Mouse (Mus musculus) liver, postnatal 0 days (tissue): ENCODE results near the gene Zbtb37. TPM values are rescaled to one million over a fixed set of nuclear protein-coding genes. Genes with fewer than 3 reads are reported as not detected.
A peak's percentile ranks its signal among the peaks of the same experiment; 100 is the strongest.

Experiments used
- ATAC-seq: fragments of 200-750 bp; cut with Nextera tagmentation; 2 replicates; pipeline ENCODE4 v1.8.0; 2017; ENCODE audit warnings: mild to moderate bottlenecking, moderate library complexity
- DNase-seq: peaks from one replicate; pipeline ENCODE4 v3.0.0-alpha.2; 2016
- H3K27ac ChIP-seq: fragments of 300-500 bp; sonication (generic); 2 replicates; pipeline ENCODE4 v1.5.1; 2014; ENCODE audit warnings: antibody characterized with exemption, moderate library complexity, mild to moderate bottlenecking, low read depth
- H3K27me3 ChIP-seq: fragments of 300-500 bp; sonication (generic); 2 replicates; pipeline ENCODE4 v1.6.1; 2014; ENCODE audit warnings: low read length, control low read depth, mixed read lengths; ENCODE audit not compliant: insufficient read depth
- H3K36me3 ChIP-seq: fragments of 300-500 bp; sonication (generic); replicated peaks from 2 replicates; pipeline ENCODE4 v1.6.1; 2014; ENCODE audit warnings: mild to moderate bottlenecking, control low read depth, low read length, moderate library complexity, mixed read lengths; ENCODE audit not compliant: insufficient read depth
- H3K4me1 ChIP-seq: fragments of 300-500 bp; sonication (generic); 2 replicates; pipeline ENCODE4 v1.6.1; 2014; ENCODE audit warnings: antibody characterized with exemption, mild to moderate bottlenecking, control low read depth; ENCODE audit not compliant: insufficient read depth
- H3K4me2 ChIP-seq: fragments of 300-500 bp; sonication (generic); 2 replicates; pipeline ENCODE4 v1.6.1; 2014; ENCODE audit warnings: low read depth, mild to moderate bottlenecking, low read length, moderate library complexity, mixed read lengths
- H3K4me3 ChIP-seq: fragments of 300-500 bp; sonication (generic); 2 replicates; pipeline ENCODE4 v1.5.1; 2014; ENCODE audit warnings: low read depth, low read length
- H3K9ac ChIP-seq: fragments of 300-500 bp; sonication (generic); replicated peaks from 2 replicates; pipeline ENCODE4 v1.6.1; 2014; ENCODE audit warnings: mild to moderate bottlenecking, moderate library complexity
- H3K9me3 ChIP-seq: fragments of 300-500 bp; sonication (generic); 2 replicates; pipeline ENCODE4 v1.6.1; 2016; ENCODE audit warnings: mild to moderate bottlenecking, control low read depth, low read length, mixed read lengths
- CTCF ChIP-seq: sonication (generic); IDR thresholded peaks from 2 replicates; pipeline ENCODE4 v1.5.1; 2016; ENCODE audit warnings: antibody characterized with exemption, low read depth
- EP300 ChIP-seq: IDR thresholded peaks from 2 replicates; pipeline ENCODE4 v1.6.1; 2016; ENCODE audit warnings: antibody characterized with exemption, low read depth, mild to moderate bottlenecking
- WGBS: fragments of 180-500 bp; shearing (Covaris S2); extraction: QIAGEN DNeasy Blood & Tissue Kit; methylation state at CpG from one replicate; pipeline ENCODE4 v1.1.7; 2014; ENCODE audit not compliant: insufficient replicate concordance; 5-methylcytosine and 5-hydroxymethylcytosine counted together
- polyA plus RNA-seq: library from polyadenylated mRNA; unstranded; fragments of >200 nt; fragmentation: Nextera tagmentation; extraction: Ambion mirVana; gene quantifications from 2 replicates; pipeline ENCODE4 v1.2.1, GENCODE M21; 2015

Zbtb37 gene
- polyA plus RNA-seq, 1 experiment from 2014 or later: 2.3 TPM

DNA sequence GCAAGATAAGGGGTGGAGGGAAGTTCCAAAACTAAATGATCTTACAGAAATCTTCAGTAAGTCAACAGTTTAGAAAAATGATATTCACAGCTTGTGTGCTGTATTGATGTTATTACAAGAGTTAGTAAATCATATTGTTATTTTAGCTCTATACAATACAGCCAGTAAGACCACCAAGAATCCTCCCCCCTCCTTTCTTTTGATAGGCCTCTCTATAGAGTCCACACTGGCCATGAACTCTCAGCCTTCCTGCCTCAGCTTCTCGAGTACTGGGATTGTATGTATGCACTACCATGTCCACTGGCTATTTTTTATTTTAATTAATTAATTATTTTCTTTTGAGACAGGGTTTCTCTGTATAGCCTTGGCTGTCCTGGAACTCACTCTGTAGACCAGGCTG, 28.7 kb upstream of the Zbtb37 start:
- Histone ChIP-seq H3K36me3 (peaks cover 5% of the 10 kb centered on the region), H3K4me2 (no peak overlapping the region), H3K27ac (no peak overlapping the region), H3K9me3 (no peaks in the 10 kb centered on the region), H3K4me1 (no peaks in the 10 kb centered on the region), H3K9ac (no peak overlapping the region), H3K4me3 (no peak overlapping the region), H3K27me3 (no peaks in the 10 kb centered on the region)
- DNase-seq (no peak), ATAC-seq (no peak)
- no peak for TF ChIP-seq EP300
- no peak for TF ChIP-seq CTCF
- 63% methylated on average over 1 of the region's 1 CpGs for WGBS

- no peak for ATAC-seq
- Histone ChIP-seq H3K27me3 (no peaks in the 10 kb centered on the region), H3K4me3 (no peak overlapping the region), H3K36me3 (peaks cover 16% of the 10 kb centered on the region), H3K9ac (no peak overlapping the region), H3K27ac (no peak overlapping the region), H3K9me3 (no peaks in the 10 kb centered on the region), H3K4me1 (no peaks in the 10 kb centered on the region), H3K4me2 (no peak overlapping the region)
- no peak for DNase-seq
- 82% methylated on average over 1 of the region's 1 CpGs for WGBS
- TF ChIP-seq EP300 (no peak), CTCF (no peak)
Measured at GRCm38 (mm10) chr1:161057164-161057563, 22.5 kb upstream of the Zbtb37 start.

GRCm38 (mm10) chr1:161046972-161047371, 12.3 kb upstream of the Zbtb37 start:
- Histone ChIP-seq H3K27me3 (no peaks in the 10 kb centered on the region), H3K9ac (no peak overlapping the region), H3K9me3 (no peaks in the 10 kb centered on the region), H3K36me3 (peaks cover 44% of the 10 kb centered on the region), H3K4me1 (no peaks in the 10 kb centered on the region), H3K4me3 (no peak overlapping the region), H3K27ac (peak overlapping the region; percentile 39; the same call in 1 of the 2 replicates), H3K4me2 (no peak overlapping the region)
- no peak for DNase-seq
- 72% methylated on average over 3 of the region's 3 CpGs for WGBS
- TF ChIP-seq EP300: no peak
- TF ChIP-seq CTCF: no peak
- no peak for ATAC-seq

GRCm38 (mm10) chr1:161041261-161042020, 6.8 kb upstream of the Zbtb37 start:
- ATAC-seq (no peak), DNase-seq (no peak)
- H3K27ac ChIP-seq: no peak overlapping the region
- H3K9me3 ChIP-seq: no peaks in the 10 kb centered on the region
- WGBS: 90% methylated on average over 7 of the region's 7 CpGs
- H3K4me1 ChIP-seq: peaks cover 5% of the 10 kb centered on the region; the same call in 1 of the 2 replicates
- no peak overlapping the region for H3K4me2 ChIP-seq
- H3K36me3 ChIP-seq: peaks cover 57% of the 10 kb centered on the region
- H3K4me3 ChIP-seq: no peak overlapping the region
- no peak overlapping the region for H3K9ac ChIP-seq
- H3K27me3 ChIP-seq: no peaks in the 10 kb centered on the region
- TF ChIP-seq EP300: no peak
- TF ChIP-seq CTCF: no peak

GRCm38 (mm10) chr1:161040855-161041254, 6.2 kb upstream of the Zbtb37 start:
- no peak for ATAC-seq
- no peak overlapping the region for H3K4me3 ChIP-seq
- H3K27ac ChIP-seq: no peak overlapping the region
- no peak for DNase-seq
- no peak overlapping the region for H3K9ac ChIP-seq
- no peaks in the 10 kb centered on the region for H3K9me3 ChIP-seq
- H3K27me3 ChIP-seq: no peaks in the 10 kb centered on the region
- TF ChIP-seq EP300: no peak
- TF ChIP-seq CTCF: no peak
- H3K36me3 ChIP-seq: peaks cover 55% of the 10 kb centered on the region
- H3K4me1 ChIP-seq: peaks cover 11% of the 10 kb centered on the region; the same call in 1 of the 2 replicates
- H3K4me2 ChIP-seq: no peak overlapping the region

- Histone ChIP-seq H3K9ac (no peak overlapping the region), H3K4me2 (no peak overlapping the region), H3K4me3 (no peak overlapping the region), H3K27me3 (no peaks in the 10 kb centered on the region), H3K4me1 (peaks cover 11% of the 10 kb centered on the region; the same call in 1 of the 2 replicates), H3K36me3 (peaks cover 50% of the 10 kb centered on the region), H3K27ac (0 out of 2 replicates have a peak overlapping the region, but pooled peaks have one; percentile 13), H3K9me3 (no peaks in the 10 kb centered on the region)
- DNase-seq: no peak
- no peak for TF ChIP-seq EP300
- TF ChIP-seq CTCF: no peak
- WGBS: 64% methylated on average over 1 of the region's 1 CpGs
- ATAC-seq: peak; percentile 2; the same call in 1 of the 2 replicates
Measured at GRCm38 (mm10) chr1:161040426-161040770, 5.7 kb upstream of the Zbtb37 start.
